Mouse (Mus musculus) hindbrain, embryonic 14.5 days (tissue): ENCODE measurements at regions not wholly inside any gene's neighbourhood (a gene's known extent, or its start where the extent isn't known, plus 50 kb on each side); places are given as distances from the start of the nearest gene placed in this dataset.
A peak's percentile ranks its signal among the peaks of the same experiment; 100 is the strongest.

Experiments
- ATAC-seq: fragments of 200-750 bp; cut with Nextera tagmentation; 2 replicates; pipeline ENCODE4 v1.8.0; 2017; ENCODE audit warnings: moderate number of reproducible peaks, mild to moderate bottlenecking, moderate TSS enrichment, moderate library complexity; ENCODE audit not compliant: low FRiP score
- DNase-seq: peaks from one replicate; pipeline ENCODE4 v3.0.0-alpha.2; 2015; ENCODE audit warnings: low spot score
- H3K27ac ChIP-seq: fragments of 300-500 bp; sonication (generic); 2 replicates; pipeline ENCODE4 v1.5.1; 2014; ENCODE audit warnings: mild to moderate bottlenecking, moderate library complexity
- H3K27me3 ChIP-seq: fragments of 300-500 bp; sonication (generic); 2 replicates; pipeline ENCODE4 v1.6.1; 2014; ENCODE audit warnings: mild to moderate bottlenecking, low read length, mixed read lengths; ENCODE audit not compliant: control insufficient read depth, insufficient read depth
- H3K36me3 ChIP-seq: fragments of 300-500 bp; sonication (generic); replicated peaks from 2 replicates; pipeline ENCODE4 v1.6.1; 2014; ENCODE audit not compliant: control insufficient read depth, insufficient read depth
- H3K4me1 ChIP-seq: fragments of 300-500 bp; sonication (generic); replicated peaks from 2 replicates; pipeline ENCODE4 v1.6.1; 2014; ENCODE audit warnings: antibody characterized with exemption, low read length, mixed read lengths; ENCODE audit not compliant: control insufficient read depth, insufficient read depth
- H3K4me2 ChIP-seq: fragments of 300-500 bp; sonication (generic); replicated peaks from 2 replicates; pipeline ENCODE4 v1.6.1; 2014; ENCODE audit warnings: mild to moderate bottlenecking, moderate library complexity
- H3K4me3 ChIP-seq: fragments of 300-500 bp; sonication (generic); replicated peaks from 2 replicates; pipeline ENCODE4 v1.5.1; 2014; ENCODE audit warnings: mild to moderate bottlenecking, low read length
- H3K9ac ChIP-seq: fragments of 300-500 bp; sonication (generic); 2 replicates; pipeline ENCODE4 v1.6.1; 2014
- H3K9me3 ChIP-seq: fragments of 300-500 bp; sonication (generic); 2 replicates; pipeline ENCODE4 v1.6.1; 2016; ENCODE audit warnings: low read length; ENCODE audit not compliant: control insufficient read depth
- WGBS: fragments of 180-500 bp; shearing (Covaris S2); extraction: QIAGEN DNeasy Blood & Tissue Kit; methylation state at CpG from one replicate; pipeline ENCODE4 v1.1.7; 2014; 5-methylcytosine and 5-hydroxymethylcytosine counted together

DNA sequence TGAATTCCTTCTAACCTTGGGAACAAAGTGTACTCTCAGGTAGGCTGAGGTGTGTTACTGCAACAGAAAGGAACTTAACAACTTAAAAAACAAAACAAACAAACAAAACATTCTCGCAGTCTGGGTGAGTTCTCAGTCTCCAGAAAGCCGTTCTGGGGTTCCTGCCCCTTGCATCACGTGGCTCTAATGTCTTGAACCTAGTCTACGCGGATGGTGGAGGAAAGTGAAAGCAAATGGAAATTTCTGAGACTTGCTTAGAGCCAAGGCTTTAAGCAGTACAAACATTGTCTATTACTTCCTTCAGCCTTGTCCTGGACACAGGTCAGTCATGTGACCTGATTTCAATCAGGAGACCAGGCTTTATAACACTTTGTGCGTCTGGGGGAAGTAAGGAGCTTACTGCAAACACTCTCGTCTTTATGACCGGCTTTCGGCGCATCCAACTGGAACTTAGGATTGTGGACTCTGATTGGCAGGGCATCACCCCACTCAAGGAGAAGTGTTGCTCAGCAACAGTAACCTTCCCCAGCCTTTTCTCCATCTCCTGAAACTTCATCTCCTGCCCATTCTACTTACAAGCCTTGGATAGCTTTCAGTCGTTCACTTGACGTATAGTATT lies 125.9 kb upstream of the Gnao1 start:
- WGBS = 86% methylated on average over 12 of the region's 12 CpGs
- DNase-seq (no peak), ATAC-seq (no peak)
- Histone ChIP-seq H3K27me3 (no peaks in the 10 kb centered on the region), H3K9me3 (no peaks in the 10 kb centered on the region), H3K4me3 (no peak overlapping the region), H3K27ac (no peak overlapping the region), H3K36me3 (no peaks in the 10 kb centered on the region), H3K4me2 (no peak overlapping the region), H3K9ac (no peak overlapping the region), H3K4me1 (no peaks in the 10 kb centered on the region)

DNA sequence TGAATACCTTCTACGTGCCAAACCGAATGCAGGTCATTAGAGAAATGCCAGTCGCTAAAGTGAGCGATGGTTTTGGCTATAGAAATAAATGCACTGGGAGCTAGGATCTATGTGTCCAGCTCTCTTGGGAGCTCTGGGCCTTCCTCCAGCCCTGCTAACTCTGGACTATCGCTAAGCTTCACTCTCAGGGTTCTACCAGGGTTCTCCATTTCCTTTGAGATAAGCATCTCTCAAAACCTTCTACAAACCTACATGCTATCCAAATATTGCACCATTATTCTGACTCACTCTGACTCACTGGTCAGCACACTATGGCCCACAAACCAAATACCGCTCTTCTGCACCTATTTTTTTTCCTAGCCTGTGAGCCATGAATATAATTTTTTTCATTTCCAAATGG lies 125.4 kb upstream of the Gnao1 start:
- Histone ChIP-seq H3K4me1 (0 out of 2 replicates have a peak, but pooled peaks cover 5% of the 10 kb centered on the region), H3K36me3 (no peaks in the 10 kb centered on the region), H3K27ac (no peak overlapping the region), H3K4me2 (no peak overlapping the region), H3K27me3 (no peaks in the 10 kb centered on the region), H3K9ac (no peak overlapping the region), H3K9me3 (no peaks in the 10 kb centered on the region), H3K4me3 (no peak overlapping the region)
- ATAC-seq = no peak
- 95% methylated on average over 6 of the region's 6 CpGs for WGBS
- DNase-seq = no peak

DNA sequence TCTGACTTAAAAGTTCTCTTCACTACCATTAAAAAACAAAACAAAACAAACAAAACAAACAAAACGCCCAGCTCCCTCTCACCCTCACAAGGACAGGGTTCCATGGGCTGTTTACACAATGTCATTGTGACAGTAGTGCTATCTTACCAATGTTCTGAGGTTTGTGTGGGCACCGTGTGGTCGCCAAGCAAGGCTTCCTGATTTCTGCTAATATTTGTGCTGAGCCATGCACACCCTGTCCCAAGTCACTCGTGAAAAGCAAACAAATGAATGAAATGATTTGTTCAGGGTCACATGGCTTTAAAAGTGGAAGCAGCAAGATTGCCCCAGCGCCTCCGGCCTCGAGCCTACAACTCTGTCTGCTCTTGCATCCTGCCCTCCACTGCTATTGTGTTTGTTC lies 120.9 kb upstream of the Gnao1 start:
- no peak overlapping the region for H3K4me3 ChIP-seq
- H3K9ac ChIP-seq = no peak overlapping the region
- H3K27me3 ChIP-seq = no peaks in the 10 kb centered on the region
- no peaks in the 10 kb centered on the region for H3K9me3 ChIP-seq
- DNase-seq (no peak), ATAC-seq (no peak)
- no peak overlapping the region; the same call in 1 of the 2 replicates for H3K27ac ChIP-seq
- H3K4me2 ChIP-seq = no peak overlapping the region
- 36% methylated on average over 7 of the region's 7 CpGs for whole genome bisulfite sequencing
- H3K36me3 ChIP-seq = no peaks in the 10 kb centered on the region
- H3K4me1 ChIP-seq = 0 out of 2 replicates have a peak, but pooled peaks cover 7% of the 10 kb centered on the region

DNA sequence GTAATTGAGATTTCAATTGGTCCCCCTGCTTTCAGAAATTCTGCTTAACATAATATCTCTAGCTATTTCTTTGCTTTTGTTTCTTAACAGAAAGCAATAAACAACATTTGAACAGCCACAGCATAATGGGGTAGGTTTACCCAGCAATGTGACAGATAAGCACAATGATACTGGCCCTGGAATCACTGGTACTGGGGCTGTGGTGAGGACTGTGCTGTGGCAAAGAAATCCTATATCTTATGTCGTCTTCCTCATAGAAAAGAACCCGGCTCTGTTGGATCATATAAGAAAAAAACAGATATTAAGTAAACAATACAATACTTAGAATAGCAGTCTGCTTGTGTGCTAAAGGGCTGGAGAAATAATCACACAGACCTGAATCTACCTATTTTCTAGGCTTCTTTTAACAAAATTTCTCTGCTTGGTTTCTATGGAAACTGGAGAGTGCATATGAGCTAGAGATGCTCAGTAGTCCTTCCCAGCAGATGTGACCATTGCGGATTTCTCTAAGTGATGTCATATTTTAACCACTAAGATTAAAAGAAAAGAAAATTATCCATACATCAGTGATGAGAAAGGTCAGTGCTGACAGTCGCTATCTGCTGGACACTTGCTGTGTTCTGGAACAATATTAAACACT lies 119.8 kb upstream of the Gnao1 start:
- Histone ChIP-seq H3K4me2 (no peak overlapping the region), H3K4me3 (no peak overlapping the region), H3K27ac (peak overlapping the region; percentile 73), H3K9me3 (no peaks in the 10 kb centered on the region), H3K27me3 (no peaks in the 10 kb centered on the region), H3K9ac (no peak overlapping the region), H3K4me1 (0 out of 2 replicates have a peak, but pooled peaks cover 7% of the 10 kb centered on the region), H3K36me3 (no peaks in the 10 kb centered on the region)
- WGBS = 74% methylated on average over 4 of the region's 4 CpGs
- ATAC-seq = no peak
- DNase-seq = no peak

DNA sequence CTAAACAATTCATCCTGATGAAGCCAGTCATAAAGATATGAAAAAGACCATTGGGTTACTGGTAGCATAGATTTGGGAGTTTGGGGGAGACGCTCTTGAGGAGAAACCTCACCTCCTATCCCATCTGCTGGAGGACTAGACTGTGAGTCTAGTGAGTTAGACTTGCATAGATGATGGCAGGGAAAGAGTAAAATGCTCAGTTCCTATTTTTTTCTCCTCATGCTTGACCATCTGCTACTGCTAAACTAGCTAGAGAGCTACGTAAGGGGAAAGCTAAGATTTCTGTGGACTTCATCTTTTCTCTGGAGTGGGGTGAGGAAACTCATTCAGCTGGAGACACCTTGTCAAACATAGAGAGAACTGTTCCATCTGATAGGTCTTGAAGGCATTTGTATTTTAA lies 118.4 kb upstream of the Gnao1 start:
- no peak overlapping the region for H3K4me3 ChIP-seq
- H3K9ac ChIP-seq = no peak overlapping the region
- WGBS = 89% methylated on average over 2 of the region's 2 CpGs
- no peak overlapping the region for H3K27ac ChIP-seq
- no peaks in the 10 kb centered on the region for H3K36me3 ChIP-seq
- no peaks in the 10 kb centered on the region for H3K27me3 ChIP-seq
- DNase-seq = no peak
- 0 out of 2 replicates have a peak, but pooled peaks cover 7% of the 10 kb centered on the region for H3K4me1 ChIP-seq
- no peaks in the 10 kb centered on the region for H3K9me3 ChIP-seq
- no peak for ATAC-seq
- no peak overlapping the region for H3K4me2 ChIP-seq

DNA sequence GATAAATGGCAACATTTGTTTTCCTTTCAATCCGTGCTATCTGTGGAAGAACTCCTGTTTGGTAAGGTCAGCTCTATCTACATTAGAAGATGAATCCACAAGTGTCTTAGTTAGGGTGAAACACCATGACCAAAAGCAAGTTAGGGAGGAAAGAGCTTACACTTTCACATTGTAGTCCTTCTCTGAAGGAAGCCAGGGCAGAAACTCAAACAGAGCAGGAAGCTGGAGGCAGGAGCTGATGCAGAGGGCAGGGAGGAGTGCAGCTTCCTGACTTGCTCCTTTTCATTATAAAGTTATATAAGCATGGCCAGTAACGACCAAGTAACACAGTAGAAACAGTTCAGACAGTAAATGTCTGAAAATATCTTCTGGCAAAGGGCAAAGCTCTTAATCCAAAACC lies 117.9 kb upstream of the Gnao1 start:
- 86% methylated on average over 2 of the region's 2 CpGs for WGBS
- H3K9me3 ChIP-seq = no peaks in the 10 kb centered on the region
- ATAC-seq = no peak
- no peak overlapping the region for H3K9ac ChIP-seq
- no peak overlapping the region for H3K4me3 ChIP-seq
- no peaks in the 10 kb centered on the region for H3K36me3 ChIP-seq
- no peaks in the 10 kb centered on the region for H3K27me3 ChIP-seq
- H3K27ac ChIP-seq = no peak overlapping the region
- H3K4me2 ChIP-seq = no peak overlapping the region
- H3K4me1 ChIP-seq = 0 out of 2 replicates have a peak, but pooled peaks cover 7% of the 10 kb centered on the region
- no peak for DNase-seq

DNA sequence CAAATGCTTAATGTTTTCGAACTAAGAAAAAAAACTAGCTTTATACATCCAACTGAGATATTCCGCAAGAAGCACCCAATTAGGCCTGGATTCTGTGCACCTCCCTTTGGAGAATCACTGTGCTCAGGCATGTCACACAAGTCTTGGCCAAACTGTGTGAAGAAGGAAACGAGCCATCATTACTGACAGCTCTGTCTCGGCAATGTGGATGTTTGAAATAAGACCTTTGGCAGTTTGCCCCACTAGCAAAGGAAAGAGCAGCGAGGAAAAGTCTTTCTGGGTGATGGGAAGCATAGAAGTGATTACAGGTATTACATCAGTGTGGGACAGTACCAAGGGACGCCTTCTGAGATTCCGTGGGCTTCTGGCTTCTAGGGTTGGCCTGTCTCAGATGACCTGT lies 112.6 kb upstream of the Gnao1 start:
- Histone ChIP-seq H3K27me3 (no peaks in the 10 kb centered on the region), H3K9ac (no peak overlapping the region), H3K4me1 (no peaks in the 10 kb centered on the region), H3K36me3 (no peaks in the 10 kb centered on the region), H3K4me2 (no peak overlapping the region), H3K27ac (no peak overlapping the region), H3K4me3 (no peak overlapping the region), H3K9me3 (no peaks in the 10 kb centered on the region)
- ATAC-seq (no peak), DNase-seq (no peak)
- 73% methylated on average over 7 of the region's 7 CpGs for WGBS

DNA sequence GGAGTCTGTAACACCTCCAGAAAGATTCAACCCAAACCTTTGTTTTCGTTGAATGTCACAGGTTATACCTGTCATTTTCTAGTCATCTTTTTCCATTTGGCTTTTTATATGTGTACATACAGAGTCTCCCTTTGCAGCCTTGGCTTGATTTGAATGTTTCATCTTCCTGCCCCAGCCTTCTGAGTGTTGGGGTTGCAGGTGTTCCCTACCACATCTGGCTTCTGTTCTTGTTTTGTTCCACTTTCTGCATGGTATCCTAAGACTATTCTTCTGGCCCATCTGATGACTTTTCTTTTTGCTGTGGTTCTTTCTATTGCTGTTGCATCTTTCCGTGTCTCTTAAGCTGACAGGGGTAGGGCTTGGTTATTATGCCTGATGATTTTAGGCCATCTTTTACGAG lies 111.3 kb upstream of the Gnao1 start:
- Histone ChIP-seq H3K9me3 (no peaks in the 10 kb centered on the region), H3K4me2 (no peak overlapping the region), H3K27me3 (no peaks in the 10 kb centered on the region), H3K36me3 (no peaks in the 10 kb centered on the region), H3K4me1 (no peaks in the 10 kb centered on the region), H3K9ac (no peak overlapping the region), H3K4me3 (no peak overlapping the region), H3K27ac (no peak overlapping the region)
- DNase-seq (no peak), ATAC-seq (no peak)
- 88% methylated on average over 3 of the region's 3 CpGs for WGBS

DNA sequence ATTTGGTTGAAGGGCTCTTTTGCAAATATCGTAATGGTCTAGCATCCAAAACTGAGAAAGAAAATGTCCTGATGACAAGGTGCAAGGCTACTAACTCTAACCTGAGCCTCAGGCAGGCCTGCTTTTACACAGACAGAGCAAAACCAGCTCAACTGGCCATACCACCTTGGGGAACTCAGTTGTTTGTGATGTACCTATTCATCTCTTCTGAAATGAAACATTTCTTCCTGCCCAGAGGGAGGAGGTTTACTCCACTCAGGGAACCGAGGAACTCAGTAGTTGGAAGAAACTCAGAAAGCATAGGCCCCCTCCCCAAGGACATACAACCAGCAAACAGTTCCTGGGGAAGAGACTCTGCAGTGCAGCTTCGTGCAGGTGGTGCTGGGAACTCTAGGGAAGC lies 108.4 kb upstream of the Gnao1 start:
- 81% methylated on average over 3 of the region's 3 CpGs for WGBS
- no peak for DNase-seq
- no peak overlapping the region for H3K27ac ChIP-seq
- ATAC-seq = no peak
- H3K9me3 ChIP-seq = no peaks in the 10 kb centered on the region
- H3K4me2 ChIP-seq = no peak overlapping the region
- no peak overlapping the region for H3K9ac ChIP-seq
- H3K27me3 ChIP-seq = no peaks in the 10 kb centered on the region
- H3K4me1 ChIP-seq = no peaks in the 10 kb centered on the region
- no peak overlapping the region for H3K4me3 ChIP-seq
- H3K36me3 ChIP-seq = no peaks in the 10 kb centered on the region
